Mouse (Mus musculus): ENCODE data around the gene Prkce. TPM values are rescaled to one million over a fixed set of nuclear protein-coding genes. Genes with fewer than 3 reads are reported as not detected.

Prkce gene
- polyA plus RNA-seq, 1 experiment from 2014 or later = 12.2 TPM

DNA sequence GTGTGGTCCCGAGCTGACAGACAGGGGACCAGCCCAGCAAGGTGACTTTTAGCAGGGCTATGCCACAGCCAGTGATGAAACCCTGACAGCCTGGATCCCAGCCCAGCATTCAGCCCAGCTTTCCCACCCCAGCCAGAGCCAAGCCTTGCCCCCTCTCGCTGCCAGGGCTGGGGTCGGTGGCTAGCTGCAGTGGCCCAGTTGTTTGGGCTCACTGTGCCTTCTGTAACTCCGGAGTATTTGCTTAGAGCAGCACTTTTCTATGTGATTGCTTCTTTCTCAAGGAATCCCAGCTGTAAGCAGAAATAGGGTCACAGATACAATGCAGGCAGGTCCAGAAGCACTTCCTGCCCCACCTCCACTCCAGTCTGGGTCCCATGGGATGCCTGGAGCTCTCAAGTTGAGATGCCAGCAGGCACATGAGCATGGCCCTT is 450.9 kb downstream of the Prkce start:
- no peak for ATAC-seq (ENCODE audit: insufficient number of reproducible peaks, insufficient read depth, low FRiP score, low read depth)
- Histone ChIP-seq H3K4me3 (ENCODE audit: control insufficient read depth in 1 of 2, insufficient read depth in 1 of 2, low read depth in 1 of 2, low read length in 2 of 2) (no peak overlapping the region), H3K27ac (replicated peaks in 1 of 2; ENCODE audit: control insufficient read depth in 1 of 2, insufficient read depth in 1 of 2, low read depth in 2 of 2, low read length in 2 of 2) (peak overlapping the region; percentile 2 to 43; a peak in 3 of 4 replicates), H3K4me1 (ENCODE audit: control insufficient read depth in 2 of 2, insufficient read depth in 2 of 2, low read length in 2 of 2) (peaks cover 17 to 18% of the 10 kb centered on the region in 2 experiments), H3K9me3 (ENCODE audit: control insufficient read depth, low read length) (no peaks in the 10 kb centered on the region), H3K9ac (ENCODE audit: low read length) (no peak overlapping the region), H3K36me3 (ENCODE audit: control insufficient read depth, insufficient read depth, low read length) (peaks cover 6% of the 10 kb centered on the region), H3K27me3 (ENCODE audit: control insufficient read depth, insufficient read depth, low read length) (no peaks in the 10 kb centered on the region), H3K4me2 (ENCODE audit: low read length) (no peak overlapping the region)
- WGBS = 47% methylated on average over 4 of the region's 4 CpGs

- ATAC-seq (ENCODE audit: insufficient number of reproducible peaks, insufficient read depth, low FRiP score, low read depth) = no peak
- WGBS = 84% methylated on average over 3 of the region's 3 CpGs
- no peak overlapping the region for H3K4me2 ChIP-seq (ENCODE audit: low read length)
Observed at GRCm38 (mm10) chr17:86622862-86623261, 455.3 kb downstream of the Prkce start.

GRCm38 (mm10) chr17:86626523-86626922 is 458.9 kb downstream of the Prkce start:
- no peaks in the 10 kb centered on the region for H3K9me3 ChIP-seq (ENCODE audit: control insufficient read depth, low read length)
- 78% methylated on average over 6 of the region's 6 CpGs for WGBS
- H3K27ac ChIP-seq (replicated peaks in 1 of 2; ENCODE audit: control insufficient read depth in 1 of 2, insufficient read depth in 1 of 2, low read depth in 2 of 2, low read length in 2 of 2) = no peak overlapping the region

More at GRCm38 (mm10) chr17:86622862-86623261, 455.3 kb downstream of the Prkce start:
- Histone ChIP-seq H3K27ac (replicated peaks in 1 of 2; ENCODE audit: control insufficient read depth in 1 of 2, insufficient read depth in 1 of 2, low read depth in 2 of 2, low read length in 2 of 2) (no peak overlapping the region), H3K9me3 (ENCODE audit: control insufficient read depth, low read length) (no peaks in the 10 kb centered on the region), H3K36me3 (ENCODE audit: control insufficient read depth, insufficient read depth, low read length) (peaks cover 11% of the 10 kb centered on the region), H3K4me1 (ENCODE audit: control insufficient read depth in 2 of 2, insufficient read depth in 2 of 2, low read length in 2 of 2) (peaks cover 11 to 13% of the 10 kb centered on the region in 2 experiments), H3K9ac (ENCODE audit: low read length) (no peak overlapping the region), H3K4me3 (ENCODE audit: control insufficient read depth in 1 of 2, insufficient read depth in 1 of 2, low read depth in 1 of 2, low read length in 2 of 2) (no peak overlapping the region), H3K27me3 (ENCODE audit: control insufficient read depth, insufficient read depth, low read length) (no peaks in the 10 kb centered on the region)

GRCm38 (mm10) chr17:86633131-86633530 is 465.5 kb downstream of the Prkce start:
- no peaks in the 10 kb centered on the region for H3K4me1 ChIP-seq (ENCODE audit: control insufficient read depth in 2 of 2, insufficient read depth in 2 of 2, low read length in 2 of 2)
- WGBS = 80% methylated on average over 4 of the region's 4 CpGs
- H3K9me3 ChIP-seq (ENCODE audit: control insufficient read depth, low read length) = no peaks in the 10 kb centered on the region
- H3K4me3 ChIP-seq (ENCODE audit: control insufficient read depth in 1 of 2, insufficient read depth in 1 of 2, low read depth in 1 of 2, low read length in 2 of 2) = no peak overlapping the region
- no peaks in the 10 kb centered on the region for H3K27me3 ChIP-seq (ENCODE audit: control insufficient read depth, insufficient read depth, low read length)
- no peak for ATAC-seq (ENCODE audit: insufficient number of reproducible peaks, insufficient read depth, low FRiP score, low read depth)
- no peak overlapping the region for H3K27ac ChIP-seq (replicated peaks in 1 of 2; ENCODE audit: control insufficient read depth in 1 of 2, insufficient read depth in 1 of 2, low read depth in 2 of 2, low read length in 2 of 2)
- H3K9ac ChIP-seq (ENCODE audit: low read length) = no peak overlapping the region
- H3K4me2 ChIP-seq (ENCODE audit: low read length) = no peak overlapping the region
- H3K36me3 ChIP-seq (ENCODE audit: control insufficient read depth, insufficient read depth, low read length) = peaks cover 13% of the 10 kb centered on the region

More at GRCm38 (mm10) chr17:86626523-86626922, 458.9 kb downstream of the Prkce start:
- peaks cover 0 to 3% of the 10 kb centered on the region in 2 experiments; a peak in 1 of 4 replicates for H3K4me1 ChIP-seq (ENCODE audit: control insufficient read depth in 2 of 2, insufficient read depth in 2 of 2, low read length in 2 of 2)
- H3K4me2 ChIP-seq (ENCODE audit: low read length) = no peak overlapping the region
- H3K9ac ChIP-seq (ENCODE audit: low read length) = no peak overlapping the region
- no peak for ATAC-seq (ENCODE audit: insufficient number of reproducible peaks, insufficient read depth, low FRiP score, low read depth)
- no peak overlapping the region for H3K4me3 ChIP-seq (ENCODE audit: control insufficient read depth in 1 of 2, insufficient read depth in 1 of 2, low read depth in 1 of 2, low read length in 2 of 2)
- peaks cover 18% of the 10 kb centered on the region for H3K36me3 ChIP-seq (ENCODE audit: control insufficient read depth, insufficient read depth, low read length)
- no peaks in the 10 kb centered on the region for H3K27me3 ChIP-seq (ENCODE audit: control insufficient read depth, insufficient read depth, low read length)

DNA sequence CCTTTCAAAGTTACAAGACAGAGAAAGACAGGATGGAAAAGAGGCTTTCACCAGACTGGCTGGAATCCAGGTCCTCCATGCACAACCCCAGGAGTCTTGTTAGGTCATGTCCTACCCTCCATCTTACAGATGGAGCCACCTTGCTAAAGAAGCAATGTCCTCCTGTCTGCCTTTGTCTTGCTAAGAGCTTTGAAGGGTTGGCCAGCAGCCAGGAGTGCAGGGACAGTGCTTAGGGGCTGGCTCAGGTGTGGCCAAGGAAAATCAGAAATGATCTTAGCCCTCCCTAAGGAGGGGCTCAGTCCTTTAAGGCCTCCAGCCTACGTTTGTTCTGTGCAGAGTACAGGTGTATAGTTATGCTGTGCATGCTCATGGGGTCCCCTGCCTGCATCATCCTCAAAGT is 469.7 kb downstream of the Prkce start:
- no peaks in the 10 kb centered on the region for H3K36me3 ChIP-seq (ENCODE audit: control insufficient read depth, insufficient read depth, low read length)
- no peaks in the 10 kb centered on the region for H3K27me3 ChIP-seq (ENCODE audit: control insufficient read depth, insufficient read depth, low read length)
- 81% methylated on average over 1 of the region's 1 CpGs for WGBS
- no peak overlapping the region for H3K4me3 ChIP-seq (ENCODE audit: control insufficient read depth in 1 of 2, insufficient read depth in 1 of 2, low read depth in 1 of 2, low read length in 2 of 2)
- no peak overlapping the region for H3K4me2 ChIP-seq (ENCODE audit: low read length)
- no peaks in the 10 kb centered on the region for H3K9me3 ChIP-seq (ENCODE audit: control insufficient read depth, low read length)
- H3K27ac ChIP-seq (replicated peaks in 1 of 2; ENCODE audit: control insufficient read depth in 1 of 2, insufficient read depth in 1 of 2, low read depth in 2 of 2, low read length in 2 of 2) = no peak overlapping the region
- H3K4me1 ChIP-seq (ENCODE audit: control insufficient read depth in 2 of 2, insufficient read depth in 2 of 2, low read length in 2 of 2) = no peaks in the 10 kb centered on the region
- H3K9ac ChIP-seq (ENCODE audit: low read length) = no peak overlapping the region
- no peak for ATAC-seq (ENCODE audit: insufficient number of reproducible peaks, insufficient read depth, low FRiP score, low read depth)

- ATAC-seq (ENCODE audit: insufficient number of reproducible peaks, insufficient read depth, low FRiP score, low read depth) = no peak
- 76% methylated on average over 3 of the region's 3 CpGs for WGBS
- H3K4me3 ChIP-seq (ENCODE audit: control insufficient read depth in 1 of 2, insufficient read depth in 1 of 2, low read depth in 1 of 2, low read length in 2 of 2) = no peak overlapping the region
- H3K9ac ChIP-seq (ENCODE audit: low read length) = no peak overlapping the region
- H3K27me3 ChIP-seq (ENCODE audit: control insufficient read depth, insufficient read depth, low read length) = no peaks in the 10 kb centered on the region
- H3K4me1 ChIP-seq (ENCODE audit: control insufficient read depth in 2 of 2, insufficient read depth in 2 of 2, low read length in 2 of 2) = no peaks in the 10 kb centered on the region
- H3K9me3 ChIP-seq (ENCODE audit: control insufficient read depth, low read length) = no peaks in the 10 kb centered on the region
- no peak overlapping the region for H3K4me2 ChIP-seq (ENCODE audit: low read length)
- H3K27ac ChIP-seq (replicated peaks in 1 of 2; ENCODE audit: control insufficient read depth in 1 of 2, insufficient read depth in 1 of 2, low read depth in 2 of 2, low read length in 2 of 2) = no peak overlapping the region
- H3K36me3 ChIP-seq (ENCODE audit: control insufficient read depth, insufficient read depth, low read length) = no peaks in the 10 kb centered on the region
Observed at GRCm38 (mm10) chr17:86639279-86639678, 471.7 kb downstream of the Prkce start.

DNA sequence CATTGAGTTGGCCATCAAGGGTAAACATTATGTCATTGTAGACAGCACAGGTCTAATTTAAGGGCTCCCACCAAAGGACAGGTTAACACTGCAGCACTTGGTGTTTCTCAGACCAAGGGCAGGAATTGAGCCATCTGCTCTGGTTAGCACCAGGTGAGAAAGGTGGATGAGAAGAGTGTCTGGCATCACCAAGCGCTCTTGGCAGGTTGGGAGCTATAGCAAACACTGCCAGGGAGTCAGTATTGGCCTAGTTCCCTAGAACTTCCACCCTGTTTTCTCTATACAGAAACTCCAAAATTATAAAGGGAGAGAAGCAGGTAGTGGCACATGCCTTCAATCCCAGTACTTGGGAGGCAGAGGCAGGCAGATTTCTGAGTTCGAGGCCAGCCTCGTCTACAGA is 479.6 kb downstream of the Prkce start:
- Histone ChIP-seq H3K27me3 (ENCODE audit: control insufficient read depth, insufficient read depth, low read length) (no peaks in the 10 kb centered on the region), H3K27ac (replicated peaks in 1 of 2; ENCODE audit: control insufficient read depth in 1 of 2, insufficient read depth in 1 of 2, low read depth in 2 of 2, low read length in 2 of 2) (no peak overlapping the region), H3K36me3 (ENCODE audit: control insufficient read depth, insufficient read depth, low read length) (no peaks in the 10 kb centered on the region), H3K4me2 (ENCODE audit: low read length) (no peak overlapping the region), H3K4me1 (ENCODE audit: control insufficient read depth in 2 of 2, insufficient read depth in 2 of 2, low read length in 2 of 2) (no peaks in the 10 kb centered on the region), H3K9me3 (ENCODE audit: control insufficient read depth, low read length) (no peaks in the 10 kb centered on the region), H3K9ac (ENCODE audit: low read length) (no peak overlapping the region), H3K4me3 (ENCODE audit: control insufficient read depth in 1 of 2, insufficient read depth in 1 of 2, low read depth in 1 of 2, low read length in 2 of 2) (no peak overlapping the region)
- whole genome bisulfite sequencing = 91% methylated on average over 3 of the region's 3 CpGs
- ATAC-seq (ENCODE audit: insufficient number of reproducible peaks, insufficient read depth, low FRiP score, low read depth) = no peak

DNA sequence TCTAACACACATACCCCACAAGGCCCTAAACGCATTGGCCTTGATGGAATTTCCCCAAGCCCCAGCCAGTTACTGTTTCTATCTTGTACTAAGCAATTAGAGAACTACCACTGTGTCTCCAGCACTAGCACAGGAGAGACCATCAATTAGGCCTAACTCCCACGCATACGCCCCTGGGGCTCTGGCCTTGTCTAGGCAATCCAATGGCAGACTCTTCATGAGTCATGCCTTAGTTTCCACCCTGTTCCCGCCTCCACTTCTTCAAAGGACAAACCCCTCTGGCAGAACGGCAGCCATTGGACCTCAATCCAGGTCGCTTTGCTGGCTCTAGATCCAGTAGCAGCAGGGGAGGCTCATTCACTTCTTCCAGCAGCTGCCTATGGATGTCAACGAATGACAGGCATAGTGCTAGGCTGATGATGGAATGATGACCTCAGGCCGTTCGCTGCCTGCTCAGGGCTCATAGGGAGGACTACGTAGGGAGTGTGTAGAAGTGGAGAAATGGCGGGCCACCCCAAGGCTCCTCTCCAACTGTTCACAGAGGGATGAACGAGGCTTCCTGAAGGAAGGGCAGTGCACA is 481.4 kb downstream of the Prkce start:
- Histone ChIP-seq H3K4me1 (ENCODE audit: control insufficient read depth in 2 of 2, insufficient read depth in 2 of 2, low read length in 2 of 2) (no peaks in the 10 kb centered on the region), H3K27ac (replicated peaks in 1 of 2; ENCODE audit: control insufficient read depth in 1 of 2, insufficient read depth in 1 of 2, low read depth in 2 of 2, low read length in 2 of 2) (no peak overlapping the region), H3K36me3 (ENCODE audit: control insufficient read depth, insufficient read depth, low read length) (no peaks in the 10 kb centered on the region), H3K4me3 (ENCODE audit: control insufficient read depth in 1 of 2, insufficient read depth in 1 of 2, low read depth in 1 of 2, low read length in 2 of 2) (no peak overlapping the region), H3K27me3 (ENCODE audit: control insufficient read depth, insufficient read depth, low read length) (no peaks in the 10 kb centered on the region), H3K9me3 (ENCODE audit: control insufficient read depth, low read length) (no peaks in the 10 kb centered on the region), H3K9ac (ENCODE audit: low read length) (no peak overlapping the region), H3K4me2 (ENCODE audit: low read length) (no peak overlapping the region)
- 87% methylated on average over 12 of the region's 12 CpGs for WGBS
- no peak for ATAC-seq (ENCODE audit: insufficient number of reproducible peaks, insufficient read depth, low FRiP score, low read depth)

All from heart, embryonic 14.5 days (tissue).